Mouse (Mus musculus) cerebellum, adult 18-20 months (tissue): Measurements from ENCODE around the gene Jhy.

Experiments used
- DNase-seq, 2 experiments: peaks; one replicate each; pipeline ENCODE4 v3.0.0; 2021

Gene Jhy

DNA sequence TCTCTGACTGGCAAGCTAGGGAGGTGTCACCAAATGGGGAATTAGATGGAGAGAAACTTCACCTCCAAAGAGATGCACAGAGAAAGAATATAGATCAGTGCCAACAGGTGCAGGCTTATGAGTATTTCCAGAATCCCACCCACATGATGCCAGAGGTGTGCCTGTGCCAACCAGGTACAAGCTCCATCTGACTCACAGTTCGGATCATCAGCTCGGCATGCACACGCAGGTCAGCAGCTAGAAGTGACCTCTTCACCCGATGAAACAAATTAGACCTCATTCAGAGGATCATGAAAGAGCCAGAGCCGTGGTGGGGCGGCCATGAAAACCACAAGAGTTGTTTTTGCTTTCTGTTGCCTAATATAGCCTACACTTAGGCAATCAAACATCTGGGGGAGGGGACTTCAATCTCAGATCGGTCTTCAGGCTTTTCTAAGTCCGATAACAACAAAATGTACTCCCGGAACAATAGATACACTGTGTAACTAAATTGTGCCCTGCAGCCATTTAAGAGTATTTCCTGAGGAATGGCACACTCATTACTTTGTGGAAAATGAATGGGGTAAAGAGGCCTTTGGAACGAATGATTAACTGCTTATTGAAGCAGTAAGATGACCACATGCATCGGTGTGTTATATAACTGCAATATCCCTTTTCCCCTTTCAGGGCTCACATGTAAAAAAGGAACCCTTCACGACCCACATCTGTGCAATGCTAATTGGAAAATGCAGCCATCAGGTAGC, 45.9 kb downstream of the Jhy start:
- DNase-seq = no peak

DNA sequence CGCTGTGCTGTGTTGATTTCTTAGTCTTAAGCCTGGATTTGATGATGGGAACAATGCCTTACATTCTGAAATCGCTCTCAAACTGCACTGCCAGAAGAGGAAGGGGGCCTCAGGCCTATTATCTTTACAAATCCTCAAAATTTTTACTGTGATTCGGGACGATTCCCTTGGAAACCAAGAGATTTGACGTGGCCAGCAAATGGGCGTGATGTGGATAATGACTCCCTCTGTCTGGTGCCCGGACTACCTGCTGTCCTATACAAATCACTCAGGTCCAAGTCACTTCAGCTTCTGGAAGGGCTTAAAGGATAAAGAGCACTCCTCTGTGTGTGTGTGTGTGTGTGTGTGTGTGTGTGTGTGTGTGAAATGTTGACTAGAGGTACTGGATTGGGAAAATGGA, 55.0 kb downstream of the Jhy start:
- no peak for DNase-seq

DNA sequence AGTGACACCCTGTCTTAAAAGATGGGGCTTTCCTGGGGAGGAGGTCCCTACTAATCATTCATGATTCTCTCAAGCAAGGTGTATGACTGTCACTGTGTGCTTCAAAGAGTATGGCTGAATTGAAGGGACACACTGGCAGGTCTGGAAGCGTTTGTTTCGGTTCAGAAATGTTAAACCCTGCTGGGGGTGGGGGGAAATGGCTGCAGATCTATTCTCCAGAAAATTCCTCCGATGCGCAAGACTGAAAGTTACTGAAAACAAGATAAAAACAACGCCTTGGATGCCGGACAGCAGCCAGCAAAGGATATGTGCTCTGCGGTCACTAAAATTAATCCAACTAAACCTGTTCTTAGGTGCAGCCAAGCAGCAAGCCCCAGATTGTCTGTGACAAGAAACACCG, 55.5 kb downstream of the Jhy start:
- no peak for DNase-seq

DNA sequence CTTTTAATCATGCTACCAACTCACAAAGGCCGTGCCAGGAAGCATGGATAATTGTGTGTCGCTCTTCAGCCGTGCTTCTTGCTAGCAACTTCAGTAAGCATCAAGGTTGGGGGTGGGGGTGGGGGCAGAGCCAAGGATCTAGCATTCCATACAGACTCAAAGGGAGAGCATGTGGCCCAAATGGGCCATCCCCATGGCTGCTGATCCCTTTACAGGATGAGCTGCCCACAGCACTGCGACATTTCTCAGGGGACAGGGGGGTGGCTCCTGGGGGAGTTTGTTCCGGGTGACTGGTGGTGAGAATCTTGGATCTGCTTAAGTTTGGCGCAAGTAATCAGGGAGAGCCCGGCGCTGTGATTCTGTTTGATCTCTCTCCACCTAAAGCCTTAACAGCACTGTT, 56.5 kb downstream of the Jhy start:
- no peak for DNase-seq

DNA sequence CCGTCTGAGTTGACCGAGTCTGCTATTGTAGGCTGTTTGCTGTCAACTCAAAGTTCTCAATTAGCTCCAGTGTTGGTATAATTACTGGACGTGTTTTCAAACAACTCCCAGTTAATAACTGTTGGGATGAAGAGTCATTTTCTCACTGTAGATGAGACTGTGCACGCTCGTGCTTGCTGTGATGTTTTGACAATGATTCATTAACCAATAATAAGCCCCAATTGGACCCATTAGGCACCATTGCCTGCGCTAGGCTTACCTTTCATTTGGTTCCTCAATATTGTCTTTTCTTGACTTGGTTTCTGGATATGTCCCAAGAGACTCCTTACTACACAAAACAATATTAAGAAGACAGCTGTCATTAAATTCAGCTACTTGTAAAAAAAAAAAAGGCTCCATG, 71.5 kb downstream of the Jhy start:
- DNase-seq = no peak

DNA sequence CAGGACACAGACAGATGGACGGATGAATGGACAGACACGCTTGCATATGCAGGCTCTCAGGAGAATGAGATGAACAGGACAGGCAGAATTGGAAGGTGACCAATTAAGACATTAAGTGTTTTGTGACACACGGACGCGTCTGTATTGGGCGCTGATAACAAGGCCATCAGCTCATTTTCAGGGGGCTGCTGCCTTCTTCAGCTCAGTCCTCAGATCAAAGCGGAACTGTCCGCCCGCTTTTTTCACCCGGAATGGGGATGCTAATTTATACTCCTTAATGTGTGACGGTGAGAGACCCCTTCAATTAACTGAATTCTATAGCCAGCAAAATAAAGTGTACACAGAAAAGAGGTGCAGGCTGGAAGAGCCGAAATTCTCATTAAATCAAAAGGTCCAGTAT, 74.5 kb downstream of the Jhy start:
- no peak for DNase-seq

DNA sequence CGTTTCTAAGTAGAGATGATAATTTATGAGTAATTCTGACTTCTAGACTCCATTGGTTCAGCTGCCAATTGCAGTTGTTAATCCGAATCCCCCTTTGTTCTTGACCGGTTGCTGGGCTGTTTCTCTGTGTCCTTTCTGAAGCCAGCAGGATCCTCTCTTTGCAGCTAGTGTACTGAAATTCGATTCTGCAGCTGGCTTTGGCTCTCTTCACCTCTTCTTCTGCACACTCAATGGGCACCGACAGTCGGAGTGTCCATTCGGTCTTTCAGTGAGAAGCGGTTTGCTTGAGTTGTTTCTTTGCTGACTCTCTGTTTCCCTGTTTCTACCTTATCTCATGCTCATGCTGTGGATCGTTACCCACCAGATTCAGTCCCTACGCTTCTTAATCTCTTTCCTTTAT, 78.2 kb downstream of the Jhy start:
- DNase-seq = no peak

DNA sequence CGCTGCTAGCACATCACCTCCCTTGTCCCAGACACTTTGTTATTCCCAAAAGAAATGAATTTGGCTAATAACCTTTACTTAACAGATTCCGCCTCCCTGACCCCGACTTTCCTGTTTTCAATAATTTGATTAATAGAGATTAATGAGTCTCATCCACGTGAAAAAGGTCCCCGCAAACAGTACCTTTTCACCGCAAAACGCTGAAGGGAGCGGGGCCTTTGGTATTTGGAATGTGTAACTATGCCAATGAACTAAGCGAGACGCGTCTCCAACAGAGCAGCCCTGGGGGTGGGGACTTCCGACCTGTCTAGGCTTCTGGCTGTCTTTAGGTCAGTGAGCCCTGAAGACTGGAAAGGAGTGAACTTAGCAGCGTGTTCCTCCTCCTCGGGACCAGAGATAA, 84.9 kb downstream of the Jhy start:
- no peak for DNase-seq

DNA sequence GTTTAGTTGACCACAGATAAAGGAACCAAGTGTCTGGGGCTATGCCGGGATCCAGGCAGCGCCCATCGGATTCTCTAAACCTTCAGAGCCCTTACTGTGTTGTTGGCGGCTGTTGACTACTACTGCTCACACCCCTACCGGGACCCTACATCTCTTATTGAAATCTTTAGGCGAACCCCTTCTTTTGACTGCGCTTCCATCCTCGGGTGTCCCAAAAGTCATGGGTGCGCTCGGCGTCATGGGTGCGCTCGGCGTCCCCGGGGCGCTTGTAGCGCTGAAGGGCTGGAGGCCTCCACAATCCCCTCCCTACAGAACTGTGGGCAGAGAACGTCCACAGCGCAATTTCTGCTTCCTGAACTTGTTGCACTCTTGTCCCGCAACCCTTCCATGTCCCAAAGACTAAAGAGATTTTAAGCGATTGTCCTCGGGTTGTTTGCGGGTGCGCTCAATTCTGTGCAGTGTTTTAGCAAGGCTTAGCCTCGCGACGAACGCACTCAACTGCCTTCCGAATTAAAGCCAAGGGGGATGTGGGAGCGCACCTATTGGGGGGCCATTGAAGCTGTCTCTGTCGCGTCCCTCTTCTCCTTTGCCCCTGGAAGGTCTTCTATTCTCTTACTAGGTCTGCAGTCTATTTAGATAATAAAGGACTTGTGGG, 85.5 kb downstream of the Jhy start:
- DNase-seq = no peak

DNA sequence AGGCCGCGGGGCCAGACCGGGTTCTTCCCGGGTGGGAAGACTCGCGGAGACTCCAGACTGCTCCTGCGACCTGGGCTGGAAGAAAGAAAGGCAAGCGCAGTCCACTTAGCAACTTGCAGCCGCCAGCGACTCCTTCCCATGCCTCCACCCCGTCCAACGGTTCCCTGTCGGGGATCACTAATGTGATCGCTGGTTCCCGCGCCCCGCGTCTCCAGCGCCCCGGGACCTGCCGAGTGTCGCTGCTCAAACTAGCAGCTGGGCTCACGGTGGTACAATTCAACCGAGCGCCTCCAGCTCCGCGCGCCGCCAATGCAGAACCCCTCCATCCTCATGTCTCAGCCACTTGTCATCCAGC, 86.1 kb downstream of the Jhy start:
- DNase-seq = no peak

DNA sequence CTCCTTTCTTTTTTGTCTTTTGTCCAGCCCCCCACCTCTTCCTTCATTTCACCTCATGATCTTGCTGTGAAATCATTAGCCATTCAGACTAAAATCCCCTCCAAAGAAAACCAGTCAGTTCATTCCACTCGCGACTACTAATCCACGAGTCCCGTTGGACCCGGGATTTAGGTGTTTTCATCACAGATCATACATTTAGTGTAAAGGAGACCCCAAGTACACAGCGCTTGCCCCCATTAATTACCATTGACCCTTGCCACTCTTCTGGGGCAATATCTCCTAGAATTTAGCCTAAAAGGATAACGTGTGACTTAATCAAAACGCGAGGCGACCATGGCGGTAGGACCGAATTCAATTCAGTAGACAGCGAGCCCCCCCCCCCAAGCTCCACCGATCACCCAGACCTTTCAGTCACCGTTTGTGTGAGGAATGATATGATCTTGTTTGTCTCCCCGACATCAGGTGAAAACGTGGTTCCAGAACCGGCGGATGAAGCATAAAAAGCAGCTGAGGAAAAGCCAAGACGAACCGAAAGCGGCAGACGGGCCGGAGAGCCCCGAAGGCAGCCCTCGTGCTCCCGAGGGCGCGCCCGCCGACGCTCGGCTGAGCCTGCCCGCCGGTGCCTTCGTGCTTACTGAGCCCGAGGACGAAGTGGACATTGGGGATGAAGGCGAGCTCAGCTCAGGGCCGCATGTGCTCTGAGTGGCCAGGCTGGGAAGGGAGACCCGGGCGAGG, 86.6 kb downstream of the Jhy start:
- no peak for DNase-seq

DNA sequence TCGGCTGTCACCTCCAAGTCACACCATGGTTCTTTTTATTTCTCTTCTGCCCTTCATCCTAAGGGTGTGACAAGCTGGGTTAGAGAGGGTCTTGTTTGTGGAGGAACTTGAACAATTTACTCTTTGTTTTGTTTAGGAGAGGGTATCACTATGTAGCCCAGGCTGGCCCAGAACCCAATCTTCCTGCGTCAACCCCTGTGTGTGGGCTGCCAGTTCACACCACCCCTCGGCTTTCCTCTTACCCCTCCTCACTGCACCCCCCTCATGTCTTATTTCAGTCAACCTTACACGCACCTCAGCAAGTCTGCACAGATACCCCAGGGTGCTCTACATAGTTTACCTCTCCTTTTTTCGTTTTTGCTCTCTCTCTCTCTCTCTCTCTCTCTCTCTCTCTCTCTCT, 87.2 kb downstream of the Jhy start:
- DNase-seq = no peak

DNA sequence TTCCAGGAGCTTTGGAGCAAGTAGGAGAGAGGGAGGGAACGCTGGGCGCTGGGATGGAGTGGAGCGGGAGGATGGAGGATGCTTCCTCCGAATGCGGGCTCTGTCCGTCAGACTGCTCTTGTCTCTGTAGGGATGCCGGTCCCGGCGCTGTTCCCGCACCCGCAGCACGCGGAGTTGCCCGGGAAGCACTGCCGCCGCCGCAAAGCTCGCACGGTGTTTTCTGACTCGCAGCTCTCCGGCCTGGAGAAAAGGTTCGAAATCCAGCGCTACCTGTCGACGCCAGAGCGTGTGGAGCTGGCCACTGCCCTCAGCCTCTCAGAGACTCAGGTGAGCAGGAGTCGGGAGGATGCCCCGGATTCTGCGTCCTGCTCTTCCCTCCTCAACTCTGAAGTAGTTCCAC, 87.8 kb downstream of the Jhy start:
- no peak for DNase-seq

DNA sequence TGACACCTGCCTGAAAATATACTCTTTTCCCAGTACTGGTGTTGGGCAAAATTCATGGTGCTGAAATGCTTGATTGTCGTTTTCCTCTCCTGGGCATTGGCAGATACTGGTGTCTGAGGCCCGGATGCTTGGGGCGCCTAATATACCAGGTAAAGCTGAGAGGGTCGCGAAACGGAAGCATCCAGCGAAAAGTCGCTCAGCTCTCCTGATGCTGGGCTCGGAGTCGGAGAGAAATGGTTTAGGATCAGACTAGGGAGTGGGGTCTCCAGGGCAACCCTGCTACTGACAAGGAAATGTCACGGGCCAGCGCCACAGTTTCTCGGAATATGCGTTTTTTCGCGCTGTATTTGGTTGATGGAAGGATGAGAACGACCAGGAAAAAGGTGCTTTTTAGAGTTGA, 88.5 kb downstream of the Jhy start:
- DNase-seq = no peak

DNA sequence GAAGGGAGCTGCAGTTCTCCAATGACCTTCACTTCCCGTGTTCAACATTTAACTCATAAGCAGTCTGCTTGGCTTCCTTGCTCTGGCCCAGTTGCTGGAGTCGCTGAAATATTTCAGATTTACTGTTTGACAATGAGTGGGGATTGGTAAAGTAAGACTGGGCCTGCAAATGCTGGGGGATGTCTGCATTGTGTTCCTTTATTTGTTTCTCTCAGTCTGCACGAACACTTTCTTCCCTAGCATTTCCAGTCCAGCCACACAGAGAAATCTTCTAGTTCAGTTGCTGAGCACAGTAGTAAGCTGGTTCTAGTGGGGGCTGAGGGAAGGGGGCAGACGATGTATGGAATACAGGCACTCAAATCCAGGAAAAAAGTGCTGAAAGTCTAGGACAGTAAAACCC, 89.0 kb downstream of the Jhy start:
- DNase-seq = no peak

DNA sequence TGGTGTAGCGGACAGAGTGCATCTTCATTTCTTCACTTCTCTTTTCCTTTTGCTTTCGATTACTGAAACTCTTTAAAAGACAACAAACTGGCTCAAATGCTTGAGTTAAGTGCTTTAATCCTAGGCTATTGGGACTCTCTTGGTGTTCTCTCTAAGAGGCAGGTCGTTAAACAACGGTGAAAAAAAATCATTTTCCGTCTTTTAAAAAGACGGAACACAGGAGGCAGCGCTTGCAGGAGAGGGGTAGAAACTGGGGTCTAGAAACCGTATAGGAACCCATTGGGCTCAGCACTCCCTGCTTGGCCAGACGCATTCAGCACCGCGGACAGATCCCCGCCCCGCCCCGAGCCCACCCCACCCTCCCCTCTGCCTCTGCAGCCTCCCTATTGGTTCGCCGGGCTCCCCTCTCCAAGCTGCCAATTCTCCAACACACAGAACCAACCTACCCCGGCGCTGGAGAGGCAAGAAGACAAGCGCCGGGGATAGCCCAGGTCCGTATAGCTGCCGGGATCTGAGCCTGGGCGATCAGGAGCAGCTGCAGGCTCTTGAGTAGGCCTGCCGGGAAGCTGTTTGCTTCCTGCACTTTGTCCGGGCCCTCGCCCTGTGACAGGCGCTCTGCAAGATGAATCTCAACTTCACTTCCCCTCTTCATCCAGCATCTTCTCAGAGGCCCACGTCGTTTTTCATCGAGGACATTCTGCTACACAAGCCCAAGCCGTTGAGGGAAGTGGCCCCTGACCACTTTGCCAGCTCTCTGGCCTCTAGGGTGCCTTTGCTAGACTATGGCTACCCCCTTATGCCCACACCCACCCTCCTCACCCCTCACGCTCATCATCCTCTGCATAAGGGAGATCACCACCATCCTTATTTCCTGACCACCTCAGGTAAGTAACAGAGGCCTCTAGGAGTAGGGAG, 90.1 kb downstream of the Jhy start, which contains the start of gene Bsx:
TSS of gene Bsx (plus strand) at position 572 of the 915 bp plus-strand sequence.
- DNase-seq = no peak

DNA sequence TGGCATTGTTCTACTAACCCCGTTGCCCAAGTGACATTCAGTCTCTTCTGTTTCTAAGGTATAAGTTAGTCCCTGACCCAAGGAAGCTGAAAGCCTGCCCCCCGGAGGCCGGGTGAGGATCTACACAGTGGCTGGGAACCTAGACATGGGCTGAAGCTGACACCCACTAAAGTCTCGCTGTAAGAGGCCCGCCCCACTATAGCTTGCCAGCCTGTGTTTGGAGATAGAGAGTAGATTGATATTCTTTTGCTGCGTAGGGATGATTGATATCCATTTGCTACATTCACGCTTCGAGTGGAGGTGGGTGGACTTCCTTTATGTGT, 91.8 kb downstream of the Jhy start:
- no peak for DNase-seq

DNA sequence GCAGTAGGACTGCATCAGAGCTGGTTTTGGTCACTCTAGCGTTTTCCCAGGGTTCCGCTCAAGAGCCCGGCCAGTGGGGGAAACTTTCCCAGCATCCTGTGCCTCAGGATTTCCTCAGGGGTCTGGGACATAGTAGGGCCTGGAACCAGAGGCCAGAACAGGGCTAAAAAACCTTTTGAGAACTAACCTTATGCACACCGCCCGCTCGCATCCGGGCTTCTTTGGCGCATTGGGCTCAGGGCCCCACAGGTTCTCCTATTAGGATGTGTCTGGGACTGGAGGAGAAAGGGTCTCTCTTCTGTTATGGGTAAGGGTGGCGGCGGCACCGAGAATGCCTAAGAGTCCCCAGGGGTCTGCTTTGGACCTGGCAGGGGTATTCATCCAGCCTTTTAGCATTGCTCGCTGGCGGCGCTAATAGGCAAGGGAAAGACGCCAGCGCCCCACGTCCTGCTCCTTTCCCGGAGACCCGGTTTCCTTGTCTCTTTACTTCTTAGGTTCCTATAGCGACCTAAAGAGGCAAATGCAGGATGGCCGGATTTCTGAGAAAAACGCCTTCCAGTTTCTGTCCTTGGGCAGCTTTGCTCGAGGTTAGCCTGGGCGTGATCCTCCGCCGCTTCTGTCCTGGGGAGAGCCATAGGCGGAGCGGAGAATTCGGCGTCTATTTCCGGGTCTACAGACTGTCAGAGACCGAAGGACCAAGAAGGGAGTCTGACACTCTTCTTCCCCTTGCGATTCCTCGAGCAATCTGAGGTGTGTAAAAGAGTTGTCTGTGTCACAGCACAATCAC, 92.4 kb downstream of the Jhy start:
- no peak for DNase-seq

DNA sequence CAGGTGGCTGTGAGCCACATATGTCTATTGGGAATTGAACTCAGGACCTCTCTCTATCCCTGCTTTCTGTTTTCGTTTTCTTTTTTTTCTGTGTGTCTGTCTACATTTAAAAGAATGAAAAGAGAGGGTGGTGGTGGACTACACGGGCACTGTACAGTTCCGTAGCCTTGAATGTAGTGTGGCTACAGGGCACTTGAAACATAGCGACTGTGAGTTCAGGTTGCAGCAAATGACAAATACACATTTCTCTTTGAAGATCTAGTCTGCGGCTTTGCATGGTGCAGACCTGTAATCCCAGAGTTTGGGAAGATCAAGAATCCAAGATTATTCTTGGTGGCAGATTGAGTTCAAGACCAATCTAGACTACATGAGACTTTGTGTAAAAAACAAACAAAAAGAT, 93.6 kb downstream of the Jhy start:
- DNase-seq = no peak

DNA sequence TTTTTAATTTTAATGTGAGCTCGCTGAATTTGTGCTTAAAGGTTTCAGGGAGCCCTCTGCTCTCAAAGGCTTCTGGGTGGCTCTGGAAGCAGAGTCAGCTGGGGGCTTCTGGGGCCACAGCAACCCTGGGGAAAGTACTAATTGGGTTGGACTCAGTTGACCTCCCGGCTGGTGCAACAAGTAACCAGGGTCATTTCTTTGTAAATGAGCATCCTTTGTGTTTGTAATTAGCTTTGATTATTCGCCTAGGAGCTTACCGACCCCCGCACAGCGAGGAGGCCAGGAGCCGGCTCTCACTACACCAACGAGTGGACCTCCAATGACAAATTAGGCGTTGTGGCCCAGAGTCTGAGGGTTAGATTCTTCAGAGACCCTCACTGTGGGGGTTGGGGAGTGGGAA, 104.7 kb downstream of the Jhy start:
- no peak for DNase-seq

DNA sequence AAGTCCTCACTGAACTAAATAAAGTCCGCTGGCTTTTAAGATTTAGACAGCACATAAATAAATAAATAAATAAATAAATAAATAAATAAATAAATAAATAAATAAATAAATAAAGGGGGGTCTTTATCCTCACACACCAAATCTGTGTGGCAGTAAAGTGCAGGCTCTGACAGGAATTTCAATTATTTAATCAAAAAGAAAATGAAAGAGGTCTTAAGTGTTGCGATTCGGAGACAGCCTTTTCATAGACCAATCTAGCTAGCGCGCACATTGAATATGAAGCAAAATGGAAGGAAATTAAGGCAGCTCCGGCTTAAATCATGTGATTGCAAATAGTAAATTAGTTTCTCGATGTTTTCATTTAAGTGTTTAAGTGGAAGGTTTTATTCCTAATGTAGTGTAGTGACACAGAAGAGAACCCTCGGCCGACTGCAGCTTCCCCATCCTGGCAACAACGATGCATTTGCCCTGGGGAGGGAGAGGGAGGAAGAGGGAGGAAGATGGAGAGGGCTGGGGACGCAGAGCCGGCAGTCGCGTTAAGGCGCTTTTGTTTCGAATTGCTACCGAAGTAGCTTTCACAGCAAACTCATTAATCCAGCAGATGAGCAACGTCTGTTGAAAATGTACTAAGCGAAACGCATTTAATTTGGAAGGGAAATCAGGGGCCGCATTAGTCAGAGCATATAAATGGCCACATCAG, 105.3 kb downstream of the Jhy start:
- no peak for DNase-seq

DNA sequence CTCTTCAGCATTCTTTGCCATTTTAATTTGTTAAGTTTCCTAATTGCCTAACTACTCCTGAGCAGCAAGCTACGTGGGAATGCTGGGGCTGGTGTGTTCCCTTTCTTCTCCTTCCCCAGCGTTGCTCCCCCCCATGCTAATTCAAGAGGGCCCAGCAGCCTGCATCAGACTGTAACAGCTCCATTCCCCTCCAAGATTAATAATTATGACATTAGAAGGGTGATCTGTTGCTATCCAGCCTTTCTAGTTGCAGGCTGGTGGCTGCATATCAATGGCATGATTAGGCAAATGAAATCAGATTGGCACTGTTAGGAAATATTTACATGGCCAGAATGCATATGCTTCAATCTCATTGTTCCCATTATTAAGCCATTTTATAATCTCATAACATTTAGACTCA, 112.4 kb downstream of the Jhy start:
- DNase-seq = no peak
